Mouse (Mus musculus): ENCODE data around the gene Tnfrsf1b. TPM values are rescaled to one million over a fixed set of nuclear protein-coding genes. Genes with fewer than 3 reads are reported as not detected.

Gene Tnfrsf1b
- polyA plus RNA-seq, 1 experiment from 2014 or later = 3.2 TPM

DNA sequence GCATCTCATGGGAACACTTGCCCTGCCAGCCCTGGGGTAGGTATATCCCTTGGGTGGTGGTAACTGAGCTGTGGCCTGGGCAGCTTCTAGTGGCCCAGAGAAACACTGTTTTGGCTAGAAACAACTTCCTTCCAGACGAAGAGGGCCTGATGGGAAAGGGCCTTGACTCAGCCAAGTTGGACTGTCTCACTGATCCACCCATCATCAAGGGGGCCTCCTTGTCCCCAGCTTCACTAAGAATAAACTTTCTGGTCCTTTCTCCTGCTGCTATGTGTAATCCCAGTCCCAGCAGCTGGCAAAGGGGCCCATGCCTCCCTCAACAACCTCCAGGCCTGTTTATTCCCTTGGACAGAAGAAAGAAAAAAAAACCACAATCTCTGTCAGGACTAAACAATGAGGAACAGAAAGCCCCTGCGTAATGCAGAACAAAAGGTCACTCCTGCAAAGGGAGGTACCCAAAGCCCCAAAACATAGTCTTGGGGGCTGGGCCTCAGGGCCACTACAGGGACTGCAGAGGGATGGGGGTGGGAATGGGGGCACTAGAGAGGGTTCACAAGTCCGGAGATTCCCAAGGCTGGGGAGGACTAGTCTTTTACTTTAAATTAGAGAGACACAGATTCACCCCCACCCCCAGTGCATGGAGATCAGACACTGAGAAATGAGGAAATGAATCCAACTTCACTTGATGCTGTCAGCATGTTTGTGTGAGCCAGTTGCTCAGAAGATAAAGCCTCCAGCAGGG, 13.0 kb downstream of the Tnfrsf1b start:
- ATAC-seq (ENCODE audit: insufficient number of reproducible peaks, insufficient read depth, low FRiP score, low read depth) = no peak
- 46% methylated on average over 3 of the region's 3 CpGs for WGBS
- no peak overlapping the region for H3K4me2 ChIP-seq (replicated peaks; ENCODE audit: low read depth, low read length)
- no peak overlapping the region for H3K9ac ChIP-seq (replicated peaks; ENCODE audit: low read depth, low read length)
- H3K27me3 ChIP-seq (ENCODE audit: control insufficient read depth, insufficient read depth, low read length) = no peaks in the 10 kb centered on the region
- H3K36me3 ChIP-seq (ENCODE audit: control insufficient read depth, insufficient read depth, low read length) = no peaks in the 10 kb centered on the region
- no peaks in the 10 kb centered on the region for H3K9me3 ChIP-seq (ENCODE audit: control insufficient read depth, low read depth, low read length)
- no peaks in the 10 kb centered on the region; the same call in 1 of the 2 replicates for H3K4me1 ChIP-seq (ENCODE audit: control insufficient read depth, insufficient read depth, low read length)
- no peak overlapping the region for H3K27ac ChIP-seq (ENCODE audit: low read length)
- H3K4me3 ChIP-seq (ENCODE audit: low read depth, low read length) = no peak overlapping the region

DNA sequence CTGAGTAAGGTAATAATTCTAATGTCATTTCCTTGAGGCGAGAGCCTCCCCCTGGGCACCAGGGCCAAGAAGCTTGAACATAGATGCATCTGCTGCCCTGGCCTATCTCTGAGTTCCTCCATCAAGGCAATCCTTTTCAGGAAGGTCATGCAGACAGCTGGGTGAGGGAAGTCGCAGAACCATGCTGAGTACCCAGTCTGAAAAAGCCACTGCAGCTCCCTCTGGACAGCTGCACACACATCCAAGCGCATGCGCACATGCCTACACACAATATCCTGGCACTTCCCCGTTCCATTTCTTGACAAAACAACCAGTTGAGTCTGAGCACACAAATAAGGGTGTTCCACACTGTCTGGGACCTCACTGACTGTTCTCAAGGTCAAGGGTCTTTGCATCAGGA, 14.9 kb downstream of the Tnfrsf1b start:
- H3K9me3 ChIP-seq (ENCODE audit: control insufficient read depth, low read depth, low read length) = no peaks in the 10 kb centered on the region
- no peaks in the 10 kb centered on the region; the same call in 1 of the 2 replicates for H3K4me1 ChIP-seq (ENCODE audit: control insufficient read depth, insufficient read depth, low read length)
- no peak for ATAC-seq (ENCODE audit: insufficient number of reproducible peaks, insufficient read depth, low FRiP score, low read depth)
- no peak overlapping the region for H3K27ac ChIP-seq (ENCODE audit: low read length)
- 82% methylated on average over 5 of the region's 5 CpGs for WGBS
- H3K4me2 ChIP-seq (replicated peaks; ENCODE audit: low read depth, low read length) = no peak overlapping the region
- H3K4me3 ChIP-seq (ENCODE audit: low read depth, low read length) = no peak overlapping the region
- no peaks in the 10 kb centered on the region for H3K36me3 ChIP-seq (ENCODE audit: control insufficient read depth, insufficient read depth, low read length)
- no peaks in the 10 kb centered on the region for H3K27me3 ChIP-seq (ENCODE audit: control insufficient read depth, insufficient read depth, low read length)
- H3K9ac ChIP-seq (replicated peaks; ENCODE audit: low read depth, low read length) = no peak overlapping the region

DNA sequence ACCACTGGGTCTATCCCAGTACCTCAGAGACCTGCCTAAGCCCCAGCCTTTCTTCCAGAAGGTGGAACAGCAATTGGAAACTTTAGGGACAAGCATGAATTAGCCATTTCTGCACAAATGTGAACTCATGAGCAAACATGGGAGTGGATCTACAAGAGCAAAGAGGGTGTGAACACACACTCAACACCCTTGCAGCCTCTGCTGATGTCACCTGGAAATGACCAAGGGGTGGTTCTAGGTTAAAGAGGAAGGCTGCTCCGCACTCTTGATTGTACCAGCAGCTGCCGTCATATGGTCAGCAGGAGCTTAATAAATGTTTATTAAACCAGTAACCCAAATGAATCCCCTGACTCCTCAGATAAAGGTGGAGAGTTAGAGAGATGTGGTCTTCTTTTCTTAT, 16.0 kb downstream of the Tnfrsf1b start:
- H3K36me3 ChIP-seq (ENCODE audit: control insufficient read depth, insufficient read depth, low read length) = no peaks in the 10 kb centered on the region
- WGBS = 72% methylated on average over 2 of the region's 2 CpGs
- no peaks in the 10 kb centered on the region for H3K27me3 ChIP-seq (ENCODE audit: control insufficient read depth, insufficient read depth, low read length)
- ATAC-seq (ENCODE audit: insufficient number of reproducible peaks, insufficient read depth, low FRiP score, low read depth) = no peak
- H3K4me3 ChIP-seq (ENCODE audit: low read depth, low read length) = no peak overlapping the region
- no peaks in the 10 kb centered on the region for H3K9me3 ChIP-seq (ENCODE audit: control insufficient read depth, low read depth, low read length)
- H3K9ac ChIP-seq (replicated peaks; ENCODE audit: low read depth, low read length) = no peak overlapping the region
- no peak overlapping the region for H3K4me2 ChIP-seq (replicated peaks; ENCODE audit: low read depth, low read length)
- no peak overlapping the region for H3K27ac ChIP-seq (ENCODE audit: low read length)
- no peaks in the 10 kb centered on the region; the same call in 1 of the 2 replicates for H3K4me1 ChIP-seq (ENCODE audit: control insufficient read depth, insufficient read depth, low read length)

DNA sequence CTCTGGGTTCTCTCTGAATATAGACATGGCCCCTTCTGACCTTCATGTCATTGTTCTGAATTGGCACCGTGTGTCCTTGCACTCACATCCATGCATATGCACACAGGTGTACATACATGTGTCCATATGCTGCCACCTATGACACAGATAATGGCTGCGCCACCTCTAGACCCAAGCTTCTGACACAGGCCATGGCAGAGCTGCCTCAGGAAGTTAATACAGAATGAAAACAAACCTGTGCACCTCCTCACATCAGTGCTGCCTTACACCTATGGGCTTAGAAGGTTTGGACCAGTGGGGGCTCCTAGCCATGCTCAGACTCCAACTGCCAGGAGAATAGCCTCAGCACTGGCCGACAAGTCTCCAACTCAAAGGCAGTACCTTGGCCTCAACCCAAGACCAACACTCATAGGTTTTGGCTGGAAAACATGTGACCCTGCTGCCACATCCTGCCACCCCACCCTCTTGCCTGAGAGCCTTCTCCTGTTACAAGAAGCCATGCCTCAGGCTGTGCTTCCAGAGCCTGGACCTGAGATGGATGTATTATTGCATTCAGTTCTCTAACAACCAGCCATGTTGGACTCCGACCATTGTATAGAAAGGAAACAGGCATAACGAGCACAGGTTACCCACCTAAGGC, 17.0 kb downstream of the Tnfrsf1b start:
- no peak overlapping the region for H3K9ac ChIP-seq (replicated peaks; ENCODE audit: low read depth, low read length)
- no peaks in the 10 kb centered on the region for H3K9me3 ChIP-seq (ENCODE audit: control insufficient read depth, low read depth, low read length)
- H3K4me1 ChIP-seq (ENCODE audit: control insufficient read depth, insufficient read depth, low read length) = no peaks in the 10 kb centered on the region; the same call in 1 of the 2 replicates
- no peak overlapping the region for H3K4me2 ChIP-seq (replicated peaks; ENCODE audit: low read depth, low read length)
- H3K27ac ChIP-seq (ENCODE audit: low read length) = no peak overlapping the region
- H3K36me3 ChIP-seq (ENCODE audit: control insufficient read depth, insufficient read depth, low read length) = no peaks in the 10 kb centered on the region
- 89% methylated on average over 5 of the region's 5 CpGs for WGBS
- no peak for ATAC-seq (ENCODE audit: insufficient number of reproducible peaks, insufficient read depth, low FRiP score, low read depth)
- H3K27me3 ChIP-seq (ENCODE audit: control insufficient read depth, insufficient read depth, low read length) = no peaks in the 10 kb centered on the region
- H3K4me3 ChIP-seq (ENCODE audit: low read depth, low read length) = no peak overlapping the region

DNA sequence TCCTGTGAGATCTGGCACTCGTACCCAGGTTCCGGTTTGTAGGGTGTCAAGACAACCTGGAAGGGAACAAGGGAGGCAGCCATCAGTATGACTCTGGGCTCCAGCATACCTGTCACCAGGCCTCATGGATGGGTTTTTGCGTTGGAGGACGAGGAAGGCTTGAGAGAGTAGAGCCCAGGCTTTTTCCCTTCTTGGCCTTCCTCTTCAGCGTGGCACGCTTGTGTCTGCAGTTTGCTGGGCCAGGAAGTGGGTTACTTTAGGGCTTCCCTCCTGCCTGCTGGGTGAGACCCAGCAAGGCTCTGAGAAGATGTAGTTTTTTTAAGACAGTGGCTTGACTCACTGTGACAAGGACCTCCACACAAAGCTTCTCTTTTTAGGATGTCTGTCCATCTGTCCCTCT, 17.6 kb downstream of the Tnfrsf1b start:
- no peaks in the 10 kb centered on the region for H3K27me3 ChIP-seq (ENCODE audit: control insufficient read depth, insufficient read depth, low read length)
- no peak overlapping the region for H3K4me2 ChIP-seq (replicated peaks; ENCODE audit: low read depth, low read length)
- H3K4me3 ChIP-seq (ENCODE audit: low read depth, low read length) = no peak overlapping the region
- no peak for ATAC-seq (ENCODE audit: insufficient number of reproducible peaks, insufficient read depth, low FRiP score, low read depth)
- H3K36me3 ChIP-seq (ENCODE audit: control insufficient read depth, insufficient read depth, low read length) = no peaks in the 10 kb centered on the region
- no peaks in the 10 kb centered on the region for H3K9me3 ChIP-seq (ENCODE audit: control insufficient read depth, low read depth, low read length)
- H3K4me1 ChIP-seq (ENCODE audit: control insufficient read depth, insufficient read depth, low read length) = no peaks in the 10 kb centered on the region; the same call in 1 of the 2 replicates
- WGBS = 91% methylated on average over 5 of the region's 6 CpGs
- H3K9ac ChIP-seq (replicated peaks; ENCODE audit: low read depth, low read length) = no peak overlapping the region
- no peak overlapping the region for H3K27ac ChIP-seq (ENCODE audit: low read length)

DNA sequence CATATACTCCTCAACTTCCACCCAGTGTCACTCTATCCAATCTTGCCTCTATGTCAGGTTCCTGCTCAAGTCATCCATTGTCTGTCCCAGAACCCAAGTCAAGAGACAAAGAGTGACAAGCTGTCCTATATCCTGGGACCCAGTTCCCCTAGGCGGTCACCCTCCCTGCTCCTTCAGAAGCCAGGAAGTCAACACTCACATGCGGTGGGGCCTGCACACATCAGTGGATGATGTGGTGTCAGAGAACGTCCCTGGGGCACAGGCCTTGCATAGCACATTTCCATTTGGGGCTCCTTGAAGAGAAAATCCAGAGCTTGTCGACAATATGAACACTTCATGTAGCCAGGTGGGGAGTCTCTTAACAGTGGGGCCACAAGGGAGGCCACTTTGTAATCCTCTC, 22.1 kb downstream of the Tnfrsf1b start:
- Histone ChIP-seq H3K4me1 (ENCODE audit: control insufficient read depth, insufficient read depth, low read length) (no peaks in the 10 kb centered on the region), H3K4me3 (ENCODE audit: low read depth, low read length) (no peak overlapping the region), H3K9ac (replicated peaks; ENCODE audit: low read depth, low read length) (no peak overlapping the region), H3K27ac (ENCODE audit: low read length) (no peak overlapping the region), H3K9me3 (ENCODE audit: control insufficient read depth, low read depth, low read length) (no peaks in the 10 kb centered on the region), H3K36me3 (ENCODE audit: control insufficient read depth, insufficient read depth, low read length) (no peaks in the 10 kb centered on the region), H3K27me3 (ENCODE audit: control insufficient read depth, insufficient read depth, low read length) (no peaks in the 10 kb centered on the region), H3K4me2 (replicated peaks; ENCODE audit: low read depth, low read length) (no peak overlapping the region)
- WGBS = 78% methylated on average over 4 of the region's 4 CpGs
- ATAC-seq (ENCODE audit: insufficient number of reproducible peaks, insufficient read depth, low FRiP score, low read depth) = no peak

DNA sequence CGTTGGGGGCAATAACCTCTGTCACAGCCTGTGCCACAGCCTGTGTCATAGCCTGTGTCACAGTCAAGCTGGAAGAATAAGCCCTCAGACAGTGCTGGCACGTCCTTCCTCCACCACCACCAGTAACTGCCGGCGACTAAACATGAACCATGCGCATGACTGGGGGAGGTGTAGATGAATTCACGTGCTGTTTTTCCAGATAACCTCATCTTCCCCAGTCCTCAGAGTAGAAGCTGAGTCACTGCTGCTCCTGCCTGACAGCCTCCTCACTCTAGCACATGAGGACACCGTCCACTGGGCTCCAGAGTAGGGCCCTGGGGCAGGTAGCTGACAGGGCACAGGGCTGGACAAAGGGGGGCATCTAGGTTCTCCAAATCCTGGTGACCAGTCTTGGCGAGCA, 24.6 kb downstream of the Tnfrsf1b start:
- H3K4me3 ChIP-seq (ENCODE audit: low read depth, low read length) = no peak overlapping the region
- no peak overlapping the region for H3K9ac ChIP-seq (replicated peaks; ENCODE audit: low read depth, low read length)
- no peak overlapping the region for H3K27ac ChIP-seq (ENCODE audit: low read length)
- H3K9me3 ChIP-seq (ENCODE audit: control insufficient read depth, low read depth, low read length) = no peaks in the 10 kb centered on the region
- no peaks in the 10 kb centered on the region for H3K27me3 ChIP-seq (ENCODE audit: control insufficient read depth, insufficient read depth, low read length)
- ATAC-seq (ENCODE audit: insufficient number of reproducible peaks, insufficient read depth, low FRiP score, low read depth) = no peak; the same call in 1 of the 2 replicates
- no peaks in the 10 kb centered on the region for H3K36me3 ChIP-seq (ENCODE audit: control insufficient read depth, insufficient read depth, low read length)
- H3K4me1 ChIP-seq (ENCODE audit: control insufficient read depth, insufficient read depth, low read length) = no peaks in the 10 kb centered on the region
- no peak overlapping the region for H3K4me2 ChIP-seq (replicated peaks; ENCODE audit: low read depth, low read length)
- WGBS = 74% methylated on average over 8 of the region's 8 CpGs

DNA sequence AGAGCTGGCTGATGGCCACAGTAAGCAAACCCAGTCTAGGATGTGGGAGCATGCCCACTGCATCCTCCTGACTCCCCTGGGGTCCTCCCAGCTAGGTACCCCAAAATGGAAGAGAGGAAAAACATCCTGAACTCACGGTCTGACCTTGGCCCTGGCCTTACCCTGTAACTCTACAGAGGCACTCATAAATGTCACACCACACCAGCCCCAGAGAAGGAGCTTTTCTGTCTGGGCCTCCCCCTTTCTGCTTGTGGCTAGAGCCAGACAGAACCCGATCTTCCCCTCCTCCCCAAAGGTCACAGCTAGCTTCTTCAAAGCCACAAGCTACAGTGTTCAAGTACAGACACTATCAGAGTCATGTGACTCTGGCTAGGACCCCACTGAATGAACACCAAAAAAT, 25.3 kb downstream of the Tnfrsf1b start:
- Histone ChIP-seq H3K4me2 (replicated peaks; ENCODE audit: low read depth, low read length) (no peak overlapping the region), H3K9ac (replicated peaks; ENCODE audit: low read depth, low read length) (no peak overlapping the region), H3K4me1 (ENCODE audit: control insufficient read depth, insufficient read depth, low read length) (no peaks in the 10 kb centered on the region), H3K9me3 (ENCODE audit: control insufficient read depth, low read depth, low read length) (no peaks in the 10 kb centered on the region), H3K36me3 (ENCODE audit: control insufficient read depth, insufficient read depth, low read length) (no peaks in the 10 kb centered on the region), H3K27ac (ENCODE audit: low read length) (no peak overlapping the region), H3K4me3 (ENCODE audit: low read depth, low read length) (no peak overlapping the region), H3K27me3 (ENCODE audit: control insufficient read depth, insufficient read depth, low read length) (no peaks in the 10 kb centered on the region)
- WGBS = 84% methylated on average over 2 of the region's 2 CpGs
- no peak for ATAC-seq (ENCODE audit: insufficient number of reproducible peaks, insufficient read depth, low FRiP score, low read depth)

All from stomach, embryonic 14.5 days (tissue).